ENCODE assay signal across 12 mouse cellular contexts in the genomic region with DNA sequence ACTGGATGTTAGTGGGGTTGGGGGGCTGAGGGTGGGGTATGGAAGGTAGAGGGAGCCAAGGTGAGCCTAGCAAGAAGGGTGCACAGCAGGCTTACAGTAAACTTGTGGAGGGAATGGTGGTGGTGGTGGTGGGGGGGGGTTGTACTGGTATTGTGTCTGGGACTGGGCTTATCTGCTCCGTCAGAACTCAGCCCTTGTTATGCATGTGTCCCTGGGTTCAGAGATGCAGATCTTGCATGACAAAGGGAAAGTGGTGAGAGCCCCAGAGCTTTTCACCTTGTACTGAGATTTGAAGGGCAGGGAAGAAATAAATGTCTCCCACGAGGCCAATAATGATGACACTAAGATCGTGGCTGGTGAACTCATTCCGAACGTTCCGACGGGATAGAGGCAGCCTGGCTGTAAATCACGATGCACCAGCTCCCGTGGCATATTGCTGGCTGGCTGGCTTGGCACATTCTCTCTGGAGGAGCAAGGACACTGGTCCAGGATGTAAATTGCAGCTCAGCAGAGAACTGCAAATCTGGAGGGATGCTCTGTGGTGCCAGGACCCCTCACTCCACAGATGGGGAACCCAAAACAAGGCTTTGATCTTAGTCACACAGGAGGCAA.
DNase-seq lines count a peak whose midpoint lies in the region.
"Had no signal": no experiment of that assay in that cellular context is flagged by ENCODE, and none has a peak within 500 bp of the region (broad histone marks: within the 10 kb centered on the region; RNA-seq: fewer than 3 reads in every experiment).

No protein-coding gene starts in this region.

- intact Hi-C loops in left cerebral cortex, postnatal 4 days (cut with DNase I) = no loop called here

- peak; percentile 45 for DNase-seq in cerebellum, postnatal 14 days
- no peak for DNase-seq in cerebellum, adult 18-20 months
- DNase-seq in left cerebral cortex, postnatal 4 days = peak; percentile 6
- no peak for DNase-seq in left cerebral cortex, adult 18-20 months (ENCODE audit: low spot score in 2 of 2)
- peak; percentile 31 to 89 for DNase-seq in adrenal gland, adult (ENCODE audit: inconsistent age in 2 of 2, low spot score in 1 of 2)
- DNase-seq in mesoderm, embryonic 11.5 days (ENCODE audit: low read depth, low spot score) = peak; percentile 64
- DNase-seq in kidney, adult 11 months = no peak
- DNase-seq in thymus, postnatal 36 days = no peak
- DNase-seq: cerebellum, adult 11-12 months; heart, postnatal 36 days; lung, adult 2 months; lung, postnatal 36 days had no signal

Comparison
In these comparisons a context has a peak if more than half of its experiments do, and no peak if none do; other contexts are left out.
1. DNase-seq: peak in cerebellum, postnatal 14 days (2 of 2), left cerebral cortex, postnatal 4 days (single experiment), adrenal gland, adult (2 of 2) and mesoderm, embryonic 11.5 days (single experiment); none in cerebellum, adult 18-20 months (0 of 2), left cerebral cortex, adult 18-20 months (0 of 2), kidney, adult 11 months (single experiment) and thymus, postnatal 36 days (0 of 2).